Mouse (Mus musculus) kidney, embryonic 14.5 days (tissue): ENCODE measurements at regions not wholly inside any gene's neighbourhood (a gene's known extent, or its start where the extent isn't known, plus 50 kb on each side); places are given as distances from the start of the nearest gene placed in this dataset.
A peak's percentile ranks its signal among the peaks of the same experiment; 100 is the strongest.

Experiments used
- ATAC-seq: fragments of 200-750 bp; cut with Nextera tagmentation; 2 replicates; pipeline ENCODE4 v1.8.0; 2017; ENCODE audit warnings: moderate number of reproducible peaks, mild to moderate bottlenecking, moderate TSS enrichment, moderate library complexity; ENCODE audit not compliant: low FRiP score, low TSS enrichment
- H3K27ac ChIP-seq: fragments of 300-500 bp; sonication (generic); 2 replicates; pipeline ENCODE4 v1.5.1; 2014; ENCODE audit warnings: low read depth, mild to moderate bottlenecking, low read length, moderate library complexity, mixed read lengths
- H3K27me3 ChIP-seq: fragments of 300-500 bp; sonication (generic); 2 replicates; pipeline ENCODE4 v1.6.1; 2014; ENCODE audit warnings: mild to moderate bottlenecking, low read length; ENCODE audit not compliant: control insufficient read depth, insufficient read depth
- H3K36me3 ChIP-seq: fragments of 300-500 bp; sonication (generic); 2 replicates; pipeline ENCODE4 v1.6.1; 2014; ENCODE audit warnings: low read length, mixed read lengths; ENCODE audit not compliant: control insufficient read depth, insufficient read depth
- H3K4me1 ChIP-seq: fragments of 300-500 bp; sonication (generic); 2 replicates; pipeline ENCODE4 v1.6.1; 2014; ENCODE audit warnings: low read length, mixed read lengths; ENCODE audit not compliant: control insufficient read depth, insufficient read depth
- H3K4me2 ChIP-seq: fragments of 300-500 bp; sonication (generic); replicated peaks from 2 replicates; pipeline ENCODE4 v1.6.1; 2014; ENCODE audit warnings: low read depth, mild to moderate bottlenecking, low read length
- H3K4me3 ChIP-seq: fragments of 300-500 bp; sonication (generic); 2 replicates; pipeline ENCODE4 v1.5.1; 2014; ENCODE audit warnings: mild to moderate bottlenecking, low read length
- H3K9ac ChIP-seq: fragments of 300-500 bp; sonication (generic); 2 replicates; pipeline ENCODE4 v1.6.1; 2014; ENCODE audit warnings: low read depth, mild to moderate bottlenecking, low read length, moderate library complexity
- H3K9me3 ChIP-seq: fragments of 300-500 bp; sonication (generic); 2 replicates; pipeline ENCODE4 v1.6.1; 2016; ENCODE audit warnings: low read length; ENCODE audit not compliant: control insufficient read depth
- WGBS: fragments of 180-500 bp; shearing (Covaris S2); extraction: QIAGEN DNeasy Blood & Tissue Kit; methylation state at CpG from one replicate; pipeline ENCODE4 v1.1.7; 2014; 5-methylcytosine and 5-hydroxymethylcytosine counted together

- no peak for ATAC-seq
- no peak overlapping the region for H3K4me3 ChIP-seq
- H3K4me2 ChIP-seq = no peak overlapping the region
- H3K9ac ChIP-seq = no peak overlapping the region
- H3K27me3 ChIP-seq = no peaks in the 10 kb centered on the region
- no peaks in the 10 kb centered on the region for H3K36me3 ChIP-seq
- H3K4me1 ChIP-seq = peaks cover 7% of the 10 kb centered on the region; the same call in 1 of the 2 replicates
- no peak overlapping the region for H3K27ac ChIP-seq
- WGBS = 68% methylated on average over 9 of the region's 9 CpGs
- no peaks in the 10 kb centered on the region; the same call in 1 of the 2 replicates for H3K9me3 ChIP-seq
Observed at GRCm38 (mm10) chr4:8956312-8957022, 717.6 kb upstream of the Car8 start.

GRCm38 (mm10) chr4:8955306-8955705 lies 716.5 kb upstream of the Car8 start:
- Histone ChIP-seq H3K9me3 (no peaks in the 10 kb centered on the region; the same call in 1 of the 2 replicates), H3K9ac (no peak overlapping the region), H3K36me3 (no peaks in the 10 kb centered on the region), H3K27me3 (no peaks in the 10 kb centered on the region), H3K4me3 (no peak overlapping the region), H3K4me2 (no peak overlapping the region), H3K27ac (no peak overlapping the region), H3K4me1 (peaks cover 7% of the 10 kb centered on the region; the same call in 1 of the 2 replicates)
- no peak for ATAC-seq
- 82% methylated on average over 5 of the region's 5 CpGs for WGBS

- H3K27me3 ChIP-seq = no peaks in the 10 kb centered on the region
- H3K4me3 ChIP-seq = no peak overlapping the region
- no peak overlapping the region for H3K9ac ChIP-seq
- H3K9me3 ChIP-seq = no peaks in the 10 kb centered on the region; the same call in 1 of the 2 replicates
- WGBS = 33% methylated on average over 10 of the region's 10 CpGs
- H3K27ac ChIP-seq = no peak overlapping the region
- no peak overlapping the region; the same call in 1 of the 2 replicates for H3K4me2 ChIP-seq
- peaks cover 7% of the 10 kb centered on the region; the same call in 1 of the 2 replicates for H3K4me1 ChIP-seq
- no peaks in the 10 kb centered on the region for H3K36me3 ChIP-seq
- ATAC-seq = peak; percentile 43; the same call in 1 of the 2 replicates
Observed at GRCm38 (mm10) chr4:8954356-8954914, 715.6 kb upstream of the Car8 start.

GRCm38 (mm10) chr4:8953181-8953580 lies 714.3 kb upstream of the Car8 start:
- no peaks in the 10 kb centered on the region for H3K36me3 ChIP-seq
- H3K9ac ChIP-seq = no peak overlapping the region
- H3K4me2 ChIP-seq = no peak overlapping the region
- no peak overlapping the region for H3K27ac ChIP-seq
- H3K9me3 ChIP-seq = no peaks in the 10 kb centered on the region; the same call in 1 of the 2 replicates
- H3K27me3 ChIP-seq = no peaks in the 10 kb centered on the region
- H3K4me1 ChIP-seq = peaks cover 7% of the 10 kb centered on the region; the same call in 1 of the 2 replicates
- 0 out of 2 replicates have a peak, but pooled peaks have one; percentile 33 for ATAC-seq
- no peak overlapping the region for H3K4me3 ChIP-seq
- WGBS = 74% methylated on average over 7 of the region's 7 CpGs

GRCm38 (mm10) chr4:8949951-8950350 lies 711.1 kb upstream of the Car8 start:
- no peaks in the 10 kb centered on the region; the same call in 1 of the 2 replicates for H3K9me3 ChIP-seq
- H3K27ac ChIP-seq = no peak overlapping the region
- no peaks in the 10 kb centered on the region for H3K36me3 ChIP-seq
- no peak for ATAC-seq
- no peaks in the 10 kb centered on the region for H3K27me3 ChIP-seq
- H3K9ac ChIP-seq = no peak overlapping the region
- WGBS = 39% methylated on average over 4 of the region's 4 CpGs
- H3K4me1 ChIP-seq = peaks cover 7% of the 10 kb centered on the region; the same call in 1 of the 2 replicates
- H3K4me2 ChIP-seq = no peak overlapping the region
- H3K4me3 ChIP-seq = no peak overlapping the region

- H3K27ac ChIP-seq = no peak overlapping the region
- peaks cover 4% of the 10 kb centered on the region; the same call in 1 of the 2 replicates for H3K4me1 ChIP-seq
- H3K9ac ChIP-seq = no peak overlapping the region
- no peak overlapping the region for H3K4me2 ChIP-seq
- H3K4me3 ChIP-seq = no peak overlapping the region
- no peaks in the 10 kb centered on the region; the same call in 1 of the 2 replicates for H3K9me3 ChIP-seq
- no peaks in the 10 kb centered on the region for H3K36me3 ChIP-seq
- WGBS = 47% methylated on average over 5 of the region's 5 CpGs
- ATAC-seq = no peak
- no peaks in the 10 kb centered on the region for H3K27me3 ChIP-seq
Observed at GRCm38 (mm10) chr4:8949537-8949936, 710.7 kb upstream of the Car8 start.

- Histone ChIP-seq H3K4me3 (no peak overlapping the region), H3K36me3 (no peaks in the 10 kb centered on the region), H3K9me3 (no peaks in the 10 kb centered on the region), H3K4me2 (no peak overlapping the region), H3K4me1 (no peaks in the 10 kb centered on the region), H3K9ac (no peak overlapping the region), H3K27ac (no peak overlapping the region), H3K27me3 (no peaks in the 10 kb centered on the region)
- ATAC-seq = no peak
- 91% methylated on average over 10 of the region's 10 CpGs for WGBS
Observed at GRCm38 (mm10) chr4:8945116-8945515, 706.3 kb upstream of the Car8 start.

- H3K4me1 ChIP-seq = no peaks in the 10 kb centered on the region
- no peak for ATAC-seq
- whole genome bisulfite sequencing = 63% methylated on average over 5 of the region's 5 CpGs
- H3K27ac ChIP-seq = no peak overlapping the region
- no peaks in the 10 kb centered on the region for H3K9me3 ChIP-seq
- no peak overlapping the region for H3K4me2 ChIP-seq
- no peak overlapping the region for H3K9ac ChIP-seq
- H3K27me3 ChIP-seq = no peaks in the 10 kb centered on the region
- H3K36me3 ChIP-seq = no peaks in the 10 kb centered on the region
- no peak overlapping the region for H3K4me3 ChIP-seq
Observed at GRCm38 (mm10) chr4:8943080-8943479, 704.2 kb upstream of the Car8 start.

- Histone ChIP-seq H3K9me3 (no peaks in the 10 kb centered on the region), H3K4me3 (no peak overlapping the region), H3K27me3 (no peaks in the 10 kb centered on the region), H3K4me1 (no peaks in the 10 kb centered on the region), H3K4me2 (no peak overlapping the region), H3K9ac (no peak overlapping the region), H3K27ac (no peak overlapping the region), H3K36me3 (no peaks in the 10 kb centered on the region)
- ATAC-seq = no peak
- 26% methylated on average over 6 of the region's 6 CpGs for WGBS
Observed at GRCm38 (mm10) chr4:8938948-8939411, 700.1 kb upstream of the Car8 start.
